Mouse (Mus musculus) heart, adult 8-10 months (tissue): Measurements from ENCODE around the gene Manba. TPM values are rescaled to one million over a fixed set of nuclear protein-coding genes. Genes with fewer than 3 reads are reported as not detected.
A peak's percentile ranks its signal among the peaks of the same experiment; 100 is the strongest.
"Not testable (repeated sequence)": the region's sequence is repeated elsewhere in the genome, so short reads cannot be mapped to it uniquely, and the experiment has no call there.

Experiments
- DNase-seq: peaks from one replicate; pipeline ENCODE4 v3.0.0; 2022; ENCODE audit warnings: low spot score
- total RNA-seq, 4 experiments: library from RNA; stranded (reverse); gene quantifications; 2 replicates each; pipeline ENCODE4 v1.2.4; 2022

Gene Manba
- total RNA-seq, result 10 to 100 TPM; 15.8 to 19.3 (median 16.8) TPM

DNA sequence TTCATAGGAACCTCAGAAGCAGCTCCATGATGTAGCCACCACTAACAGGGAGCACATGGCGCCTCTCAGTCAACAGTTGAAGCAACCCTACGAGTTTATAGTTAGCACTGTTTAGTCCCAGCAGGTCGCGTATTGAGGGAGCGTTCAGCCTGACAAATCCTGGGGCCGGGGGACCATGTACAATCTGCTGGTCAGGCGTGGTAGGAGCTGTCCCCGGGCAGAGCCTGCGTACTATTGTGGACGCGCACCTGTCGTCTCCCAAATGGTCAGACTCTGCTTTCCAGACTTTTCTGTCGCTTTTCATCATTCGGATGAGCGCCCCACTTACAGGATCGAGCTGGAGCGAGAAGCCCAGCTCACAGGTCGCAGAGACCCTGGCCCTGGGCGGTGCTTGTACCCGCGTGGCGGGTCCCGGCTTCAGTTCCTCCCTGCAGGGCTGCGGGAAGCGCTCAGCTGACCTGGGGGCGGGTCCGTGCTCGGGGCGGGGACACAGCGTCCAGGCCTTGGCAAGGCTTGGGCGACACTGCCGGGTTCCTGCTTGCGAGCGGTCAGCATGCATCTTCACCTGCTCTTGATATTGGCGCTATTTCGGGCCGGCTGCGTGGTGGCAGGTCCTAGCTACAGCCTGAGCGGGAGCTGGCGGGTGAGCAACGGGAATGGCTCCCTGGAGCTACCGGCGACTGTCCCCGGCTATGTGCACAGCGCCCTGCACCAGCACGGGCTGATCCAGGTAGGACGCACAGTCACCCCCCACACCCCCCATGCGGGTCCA lies at the start of gene Manba:
TSS of gene Manba (plus strand) at position 484 of the 772 bp plus-strand sequence.
- peak; percentile 78 for DNase-seq

DNA sequence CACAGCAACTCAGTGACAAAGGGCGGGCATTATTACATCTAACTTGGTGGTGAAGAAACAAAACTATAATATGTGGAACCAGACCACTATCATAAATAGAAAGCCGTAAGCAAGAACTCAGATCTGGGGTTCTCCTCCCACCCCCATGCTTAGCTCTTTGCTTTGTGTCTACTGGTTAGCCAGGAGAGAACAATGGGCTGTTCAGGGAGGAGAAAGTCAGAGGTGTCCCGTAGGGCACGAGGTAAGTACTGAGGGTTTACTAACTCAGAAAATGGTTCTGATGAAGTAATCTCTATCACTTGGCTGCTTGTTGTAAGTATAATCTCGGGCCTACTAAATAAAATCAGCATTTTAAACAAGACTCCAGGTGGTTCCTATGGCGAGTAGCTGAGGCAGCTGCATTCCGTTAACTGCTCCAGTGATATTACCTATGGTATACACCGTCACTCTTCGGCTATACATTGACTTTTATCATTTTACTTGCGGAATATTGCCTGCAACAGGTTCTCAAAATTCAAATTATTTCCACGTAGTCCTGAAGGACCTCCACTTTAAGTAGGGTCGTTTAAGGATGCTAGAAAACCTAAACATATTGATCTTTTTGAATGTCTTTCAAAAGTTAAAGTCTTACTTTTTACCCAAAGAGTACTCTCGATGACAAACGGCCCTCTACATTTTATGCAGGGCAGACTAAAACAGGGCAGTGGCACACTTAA lies 48.4 kb upstream of the Manba start:
- DNase-seq, result no peak

DNA sequence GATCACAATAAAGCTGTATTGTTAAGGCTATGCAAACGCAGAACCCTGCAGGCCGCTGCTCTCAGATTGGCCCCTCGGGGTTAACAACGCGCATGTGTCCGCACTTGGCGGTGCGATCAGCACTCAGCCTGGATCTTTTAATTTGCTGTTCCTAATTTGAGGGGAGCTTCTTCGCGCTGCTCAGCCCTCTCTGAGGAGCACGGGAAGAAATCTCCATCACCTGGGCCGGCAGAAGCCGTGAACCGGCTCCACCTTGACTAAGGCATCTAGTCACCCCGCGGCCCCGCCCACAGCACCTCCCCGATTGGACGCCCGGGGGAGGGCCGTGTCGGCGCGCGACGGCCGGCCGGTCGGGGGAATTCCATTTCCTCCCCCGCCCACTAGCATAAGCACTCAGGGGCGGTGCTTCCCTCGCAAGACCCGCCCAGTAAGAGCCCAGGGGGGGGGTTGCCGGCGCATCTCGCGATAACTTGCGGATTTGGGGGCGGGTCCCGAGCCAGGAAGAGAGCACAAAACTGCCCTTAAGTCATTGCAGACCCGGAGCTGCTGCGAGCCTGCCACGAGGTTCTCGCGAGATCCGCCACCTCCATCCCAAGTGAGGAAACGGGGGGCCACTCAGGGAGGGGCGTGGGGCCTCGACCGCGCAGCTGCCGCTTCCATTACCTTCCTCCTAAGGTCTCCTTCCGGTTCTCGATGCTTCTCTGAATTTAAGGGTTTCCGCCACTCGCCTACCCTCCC lies 47.5 kb upstream of the Manba start, which contains the start of gene Ube2d3:
TSS of gene Ube2d3 (plus strand) at position 392 of the 738 bp plus-strand sequence.
- peak; percentile 98 for DNase-seq

DNA sequence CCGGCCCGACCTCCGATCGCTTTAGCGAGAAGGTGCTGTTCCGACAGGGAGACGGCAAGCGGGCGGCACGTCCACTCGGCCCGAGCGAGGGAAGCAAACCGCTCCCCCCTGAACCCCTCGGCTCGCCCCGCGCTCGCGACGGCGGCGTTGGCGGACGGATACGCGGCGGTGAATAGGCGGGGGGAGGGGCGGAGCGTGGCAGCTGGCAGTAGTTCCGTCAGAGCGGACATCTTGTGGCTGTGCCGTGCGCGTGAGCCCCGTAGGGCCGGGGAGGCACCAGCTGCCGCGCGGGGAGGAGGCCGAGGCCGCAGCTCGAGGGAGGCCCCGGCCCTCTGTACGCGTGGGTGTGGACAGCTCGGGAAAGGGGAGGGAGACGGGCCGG lies 46.9 kb upstream of the Manba start:
- DNase-seq, result peak; percentile 91

DNA sequence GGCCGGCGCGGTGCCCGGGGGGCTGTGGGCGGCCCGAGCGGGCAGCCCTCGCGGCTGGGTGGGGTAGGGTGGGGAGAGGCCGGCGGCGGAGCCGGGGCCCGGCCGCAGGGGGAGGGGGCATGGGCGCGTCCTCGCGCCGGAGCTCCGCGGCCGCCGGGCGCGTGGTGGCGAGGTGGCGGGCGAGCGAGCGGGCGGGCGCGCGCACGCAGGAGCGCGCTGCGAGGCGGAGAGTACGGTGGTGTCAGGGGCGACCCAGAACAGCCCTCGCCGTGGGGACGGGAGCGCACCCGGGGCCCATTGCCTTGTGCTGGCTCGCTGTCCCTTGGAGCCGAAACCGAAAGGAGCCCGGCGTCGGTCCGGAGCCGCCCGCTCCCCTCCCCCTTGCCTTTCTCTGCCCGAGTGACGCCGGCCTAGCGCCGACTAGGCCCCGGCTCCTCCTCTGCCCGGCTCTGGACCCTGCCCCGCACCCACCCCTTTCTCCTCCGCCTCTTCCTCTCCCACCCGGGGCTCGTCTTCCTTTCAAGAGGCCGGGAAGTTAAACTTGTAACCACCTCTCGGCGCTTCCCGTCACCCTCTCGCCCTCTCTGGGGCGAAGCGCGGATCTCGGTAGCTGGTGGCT lies 46.4 kb upstream of the Manba start:
- DNase-seq, result peak; percentile 86

DNA sequence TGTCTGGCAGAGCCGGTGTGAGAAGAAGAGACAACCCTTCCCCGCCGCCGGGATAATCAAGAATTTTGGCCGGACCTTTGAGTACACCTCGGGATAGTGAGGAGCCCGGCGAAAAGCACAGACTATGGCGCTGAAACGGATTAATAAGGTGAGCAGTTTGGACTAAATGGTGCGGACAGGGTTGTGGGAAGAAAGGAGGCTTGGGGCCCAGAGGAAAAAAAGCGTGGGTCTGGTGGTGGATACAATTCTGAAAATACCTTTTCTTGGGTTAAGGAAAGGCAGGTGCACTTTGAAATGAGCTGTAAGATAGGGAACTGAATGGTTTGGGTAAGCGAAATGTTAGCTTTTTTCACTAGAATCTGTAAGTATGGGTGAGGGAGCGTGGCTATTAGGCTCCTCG lies 45.8 kb upstream of the Manba start:
- DNase-seq, result no peak

DNA sequence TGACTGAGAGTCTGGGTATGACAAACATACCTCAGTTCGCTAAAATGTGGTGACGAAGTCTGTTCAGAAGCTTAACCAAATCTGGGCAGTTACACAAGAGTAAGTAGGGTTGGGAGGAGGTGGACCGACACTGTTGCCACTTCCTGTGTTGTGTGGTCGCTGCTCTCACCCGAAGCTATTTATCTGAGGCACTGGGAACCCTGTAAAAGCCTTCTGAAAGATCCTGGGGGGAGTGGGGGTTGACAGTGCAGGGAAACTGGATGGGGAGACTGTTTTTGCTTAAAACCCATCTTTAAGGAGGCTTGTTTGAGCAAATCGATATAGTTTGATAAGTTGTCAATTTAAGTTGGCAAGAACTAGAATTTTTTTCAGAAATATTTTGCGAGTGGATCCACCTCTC lies 45.2 kb upstream of the Manba start:
- DNase-seq, result no peak

DNA sequence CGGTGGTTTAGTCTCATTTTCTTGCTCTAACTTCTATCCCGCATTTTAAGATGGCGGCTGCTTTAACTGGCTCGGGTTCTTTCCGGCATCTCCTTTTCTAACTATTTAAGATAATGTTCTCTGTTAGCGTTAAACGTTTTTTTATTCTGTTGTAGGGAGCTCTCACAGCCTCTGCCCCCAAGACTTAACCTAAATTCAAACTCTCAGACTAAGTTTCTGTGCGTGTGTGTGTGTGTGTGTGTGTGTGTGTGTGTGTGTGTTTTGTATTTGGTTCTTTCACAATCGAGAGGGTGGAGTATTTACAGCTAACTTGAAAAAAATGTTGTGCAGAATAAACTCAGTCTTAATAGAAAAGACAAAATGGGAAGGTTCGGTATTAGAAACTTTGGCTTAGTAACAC lies 44.8 kb upstream of the Manba start:
- no peak for DNase-seq

DNA sequence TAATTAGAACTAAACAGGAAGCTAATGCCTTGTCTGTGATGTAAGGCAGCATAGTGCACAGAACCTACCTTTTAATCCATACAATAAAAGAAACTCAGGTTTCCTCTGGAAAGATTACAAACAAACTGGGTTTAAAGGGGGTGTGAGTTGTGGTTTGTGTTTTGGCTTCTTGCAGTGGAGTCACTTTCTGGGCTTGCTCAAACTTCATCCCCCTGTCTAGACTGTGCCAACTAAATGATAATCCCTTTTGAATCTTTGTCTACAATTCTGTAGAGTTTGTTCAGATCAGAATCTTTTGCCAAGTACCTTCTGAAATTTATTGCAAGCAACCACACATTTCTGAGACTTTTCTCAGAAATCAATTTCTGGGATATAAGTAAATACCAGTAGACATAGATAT lies 40.5 kb upstream of the Manba start:
- no peak for DNase-seq

DNA sequence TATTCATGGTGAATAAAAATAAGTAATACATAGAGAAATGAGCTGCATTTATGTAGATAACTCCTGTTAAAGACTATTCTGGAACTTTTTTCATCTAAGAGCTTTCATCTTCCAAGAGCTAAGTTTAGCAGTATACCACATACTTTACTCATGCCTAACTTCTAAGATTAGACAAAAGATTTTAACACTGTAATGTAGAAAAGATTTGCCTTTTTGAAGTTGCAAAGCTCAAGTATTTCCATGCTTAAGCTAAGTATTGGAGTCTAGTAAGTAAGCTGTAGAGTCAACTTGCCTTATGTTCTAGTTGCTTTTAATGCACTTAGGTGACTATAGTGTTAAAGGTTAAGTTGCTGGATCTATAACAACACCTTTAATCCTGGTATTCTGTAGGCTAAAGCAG lies 26.4 kb upstream of the Manba start:
- no peak for DNase-seq

DNA sequence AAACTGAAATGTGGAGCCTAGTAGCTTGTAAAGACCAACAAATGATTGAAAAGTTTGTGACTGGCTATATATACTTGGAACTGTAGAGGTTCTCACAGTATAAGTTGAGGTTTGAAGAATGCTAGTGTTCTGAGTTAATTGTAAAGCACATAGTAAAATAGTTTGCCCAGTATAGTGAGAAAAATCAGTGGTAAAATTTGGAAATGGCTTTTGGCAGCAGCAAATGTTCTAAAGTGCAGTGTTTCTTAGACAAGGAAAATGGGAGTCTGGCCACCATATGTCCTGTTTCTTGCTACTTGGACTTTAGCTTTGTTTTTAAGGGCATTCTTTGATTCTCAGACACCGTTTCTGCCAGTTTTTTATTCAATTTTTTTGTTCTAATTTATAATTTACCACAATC lies 17.0 kb upstream of the Manba start:
- no peak for DNase-seq

DNA sequence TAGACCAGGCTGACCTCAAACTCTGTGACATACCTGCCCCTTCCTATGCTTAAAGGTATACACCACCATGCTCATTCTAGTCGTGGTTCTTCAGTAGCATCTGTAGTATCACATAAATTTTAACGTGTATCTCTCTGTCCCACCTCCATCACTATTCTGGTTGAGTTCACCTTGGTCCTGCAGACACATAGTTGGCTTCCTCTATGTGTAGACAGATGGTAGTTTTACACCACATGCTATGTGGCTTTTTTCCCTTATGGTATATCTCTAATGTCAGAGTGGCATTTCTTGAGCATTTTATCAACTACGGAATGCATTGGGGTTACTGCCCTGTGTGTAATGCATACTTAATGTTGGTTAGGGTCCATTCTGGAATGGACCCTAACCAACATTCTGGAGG lies 16.3 kb upstream of the Manba start:
- DNase-seq, result no peak

DNA sequence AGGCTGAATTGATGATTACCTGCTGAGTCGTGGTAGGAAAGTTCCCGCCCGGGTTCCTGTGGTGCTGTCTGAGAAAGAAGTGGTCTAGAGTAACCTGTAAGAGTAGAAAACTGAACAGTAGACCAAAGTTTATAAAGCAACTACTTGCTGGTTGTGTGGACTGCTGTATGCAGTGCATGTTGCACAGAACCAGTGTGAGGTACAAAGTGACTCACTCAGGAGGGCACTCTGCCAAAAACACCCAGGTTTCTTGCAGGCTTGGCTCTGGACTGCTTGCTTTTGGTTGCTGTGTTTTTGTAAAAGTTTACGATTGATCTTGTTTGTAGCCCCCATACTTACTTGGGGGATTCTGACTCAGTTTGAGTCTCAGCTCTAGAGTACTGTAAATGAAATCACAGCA lies 15.4 kb upstream of the Manba start:
- peak; percentile 58 for DNase-seq

DNA sequence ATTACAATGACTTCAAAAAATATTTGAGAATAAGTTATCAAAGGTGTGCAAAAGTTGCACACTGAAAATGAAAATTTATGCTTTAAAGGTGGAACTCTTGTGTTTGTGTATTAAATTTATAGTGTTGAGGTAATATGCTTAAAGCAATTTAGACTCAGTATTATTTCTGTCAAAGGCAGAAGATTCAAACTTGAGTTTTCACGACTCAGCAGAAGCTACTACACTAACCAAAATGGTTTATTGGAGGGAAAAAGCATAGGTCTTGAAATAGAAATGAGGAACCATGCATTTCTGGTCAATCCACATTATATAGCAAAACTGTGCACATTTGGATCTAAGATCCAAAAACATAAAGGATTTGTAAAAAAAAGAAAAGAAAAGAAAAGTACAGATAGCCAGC lies 14.6 kb upstream of the Manba start:
- DNase-seq, result no peak

DNA sequence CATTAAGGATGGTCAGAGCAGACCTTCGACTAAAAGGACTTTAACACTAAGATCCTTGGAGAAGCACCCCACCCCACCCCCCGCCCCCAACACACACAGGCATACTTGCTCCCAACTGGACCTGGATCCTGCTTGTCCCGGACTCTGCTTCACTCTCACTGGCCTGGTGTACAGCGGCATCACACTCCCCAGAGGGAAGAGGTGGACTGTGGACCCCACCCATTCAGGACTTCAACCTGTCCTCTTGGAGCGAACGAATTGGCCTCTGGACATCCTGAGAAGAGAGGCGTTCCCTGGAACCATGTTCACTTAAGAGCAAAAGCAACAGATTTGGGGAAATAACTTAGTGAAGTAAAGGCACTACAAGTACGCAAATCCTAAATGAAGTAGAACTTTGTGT lies 10.4 kb upstream of the Manba start:
- no peak for DNase-seq

DNA sequence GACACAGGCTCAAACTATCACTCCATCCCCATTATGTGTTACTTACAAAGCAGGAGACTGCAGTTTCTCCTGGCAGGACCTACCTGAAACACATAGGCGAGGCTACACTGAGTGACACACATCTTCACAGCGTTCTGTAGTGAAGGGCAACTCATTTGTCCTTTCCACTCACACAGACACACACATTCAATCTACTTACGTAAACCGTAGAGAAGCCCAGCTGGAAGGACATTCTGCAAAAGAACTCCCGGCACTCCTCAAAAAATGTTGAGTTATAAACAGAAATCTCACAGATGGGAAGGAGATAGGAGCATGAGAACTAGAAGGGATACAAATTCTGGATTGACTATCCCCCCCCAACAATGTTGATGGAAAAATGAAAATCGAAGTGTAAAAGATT lies 9.1 kb upstream of the Manba start:
- DNase-seq, result no peak

DNA sequence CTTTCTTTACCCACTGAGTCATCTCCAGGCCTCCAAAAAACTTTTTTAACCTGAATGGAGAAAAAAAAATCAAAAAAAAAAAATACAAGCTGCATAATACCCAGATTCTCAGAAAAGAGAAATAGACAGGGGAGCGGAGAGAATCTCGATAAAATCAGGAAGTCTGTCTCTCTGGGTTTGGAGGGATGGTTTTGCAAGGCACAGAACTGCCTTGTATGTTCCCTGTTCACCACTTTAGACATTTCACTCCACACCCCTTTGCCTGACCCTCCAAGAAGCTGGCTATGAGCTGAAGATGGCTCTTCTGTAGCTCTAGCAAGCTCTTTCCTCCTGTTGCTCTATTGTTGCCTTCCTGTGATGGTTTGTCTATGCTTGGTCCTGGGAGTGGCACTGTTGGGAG lies 8.4 kb upstream of the Manba start:
- no peak for DNase-seq

DNA sequence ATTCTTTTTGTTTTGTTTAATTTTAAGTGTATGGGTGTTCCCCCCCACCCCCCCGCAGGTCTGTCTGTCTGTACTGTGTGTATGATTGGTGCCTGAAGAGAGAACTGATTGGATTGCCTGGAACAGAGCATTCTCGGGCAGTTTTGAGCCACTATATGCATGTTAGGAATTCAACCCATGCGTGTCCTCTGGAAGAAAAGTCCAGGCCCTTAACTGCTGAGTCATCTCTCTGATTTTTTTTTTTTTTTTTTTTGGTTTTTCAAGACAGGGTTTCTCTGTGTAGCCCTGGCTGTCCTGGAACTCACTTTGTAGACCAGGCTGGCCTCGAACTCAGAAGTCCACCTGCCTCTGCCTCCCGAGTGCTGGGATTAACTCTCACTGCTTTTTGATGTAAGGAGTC lies 6.3 kb upstream of the Manba start:
- DNase-seq, result not testable (repeated sequence)

DNA sequence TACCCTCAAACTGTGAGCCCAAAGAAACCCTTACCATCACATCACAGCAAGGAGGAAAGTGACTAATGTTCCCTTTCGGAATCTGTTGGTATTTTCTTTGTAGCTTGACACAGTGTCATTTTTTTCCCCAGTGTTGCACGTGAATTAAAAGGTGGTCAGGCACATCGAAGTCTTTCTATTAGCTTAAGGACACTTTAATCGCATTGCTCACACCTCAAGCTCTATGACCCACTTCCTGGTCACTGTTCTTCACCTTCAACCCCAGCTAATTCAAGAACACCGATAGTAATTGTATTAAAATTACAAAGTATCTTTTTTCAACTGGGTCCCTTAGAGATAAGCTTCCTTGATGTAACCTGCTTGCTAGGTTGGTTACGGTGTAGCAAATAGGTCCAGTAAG lies 4.6 kb upstream of the Manba start:
- no peak for DNase-seq

DNA sequence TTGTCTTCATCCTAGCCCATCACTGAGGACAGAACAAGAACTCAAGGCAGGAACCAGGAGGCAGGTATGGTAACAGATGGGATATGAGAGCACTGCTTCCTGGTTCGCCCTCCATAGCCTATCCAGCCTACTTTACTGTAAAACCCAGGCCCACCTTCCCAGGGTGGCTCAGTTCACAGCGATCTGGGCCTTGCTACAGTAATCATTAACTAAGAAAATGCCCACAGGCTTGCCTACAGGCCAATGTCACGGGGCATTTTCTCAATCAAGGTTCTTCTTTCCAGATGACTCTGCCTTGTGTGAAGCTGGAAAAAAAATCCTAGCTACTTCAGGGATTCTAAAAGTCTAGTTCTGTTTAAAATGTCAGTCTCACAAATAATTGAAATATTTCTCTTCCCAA lies 3.8 kb upstream of the Manba start:
- DNase-seq, result no peak

DNA sequence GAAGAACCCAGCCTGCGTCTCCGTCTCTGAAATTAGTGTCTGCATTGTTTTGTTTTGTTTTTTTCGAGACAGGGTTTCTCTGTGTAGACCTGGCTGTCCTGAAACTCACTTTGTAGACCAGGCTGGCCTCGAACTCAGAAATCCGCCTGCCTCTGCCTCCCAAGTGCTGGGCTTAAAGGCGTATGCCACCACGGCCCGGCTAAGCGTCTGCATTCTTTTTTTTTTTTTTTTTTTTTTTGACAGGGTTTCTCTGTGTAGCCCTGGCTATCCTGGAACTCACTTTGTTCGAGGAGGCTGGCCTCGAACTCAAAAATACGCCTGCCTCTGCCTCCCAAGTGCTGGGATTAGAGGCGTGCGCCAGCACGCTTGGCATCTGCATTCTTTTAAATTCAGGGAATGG lies 761 bp upstream of the Manba start:
- not testable (repeated sequence) for DNase-seq

DNA sequence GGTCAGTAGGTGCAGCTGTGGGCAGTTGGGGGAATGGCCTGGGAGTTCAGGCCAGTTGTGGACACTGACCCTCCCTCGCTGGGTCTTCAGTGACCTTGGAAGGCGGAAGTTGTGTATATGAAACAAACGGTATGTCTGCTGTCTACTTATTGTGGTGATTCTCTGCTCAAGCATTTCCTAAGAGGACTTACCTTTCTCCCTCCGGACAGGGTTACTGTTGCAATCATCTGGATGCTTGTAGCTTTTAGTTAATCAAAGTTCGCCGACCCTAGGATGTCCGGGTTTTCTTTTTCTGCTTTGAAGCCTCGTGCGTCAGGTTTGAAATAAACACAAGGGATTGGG lies 460 bp downstream of the Manba start:
- DNase-seq, result no peak
